Mouse (Mus musculus) CH12.LX (cell line): ENCODE data around the gene Nwd2. TPM values are rescaled to one million over a fixed set of nuclear protein-coding genes. Genes with fewer than 3 reads are reported as not detected.

Source experiments
- DNase-seq: peaks from one replicate; pipeline ENCODE4 v3.0.0-alpha.2; 2013; ENCODE audit errors: extremely low read depth
- H3K27ac ChIP-seq: 2 replicates; pipeline ENCODE4 v1.5.1; 2012; ENCODE audit warnings: low read depth, mild to moderate bottlenecking, control low read depth, moderate library complexity; ENCODE audit not compliant: insufficient read depth
- H3K27me3 ChIP-seq: replicated peaks from 2 replicates; pipeline ENCODE3; 2012; ENCODE audit warnings: inconsistent platforms
- H3K36me3 ChIP-seq, 2 experiments: replicated peaks in 1 of 2; 2 replicates each; pipeline versions ENCODE3 to v1.6.1; 2012; ENCODE audit warnings: inconsistent platforms in 1 of 2, low read length in 1 of 2, mild to moderate bottlenecking in 1 of 2, mixed read lengths in 1 of 2, moderate library complexity in 1 of 2; ENCODE audit not compliant: control insufficient read depth in 1 of 2, insufficient read depth in 1 of 2
- H3K4me1 ChIP-seq, 2 experiments: 2 replicates each; pipeline ENCODE4 v1.6.1; 2012; ENCODE audit warnings: inconsistent platforms in 1 of 2, moderate library complexity in 1 of 2; ENCODE audit not compliant: insufficient read depth in 2 of 2, control insufficient read depth in 1 of 2
- H3K4me2 ChIP-seq: 2 replicates; pipeline ENCODE4 v1.6.1; 2012; ENCODE audit warnings: low read depth, mild to moderate bottlenecking, control low read depth; ENCODE audit not compliant: poor library complexity, insufficient read depth, severe bottlenecking
- H3K4me3 ChIP-seq, 3 experiments: fragments of 150-350 bp in 1 of 3; sonication (generic) in 1 of 3; replicated peaks in 1 of 3; 2 replicates each; pipeline versions ENCODE3 to v1.5.1; 2011 to 2012; ENCODE audit warnings: low read depth in 2 of 3, low read length in 2 of 3, mild to moderate bottlenecking in 2 of 3, moderate library complexity in 2 of 3, control low read depth in 1 of 3, improper control_type of control experiment in 1 of 3, inconsistent platforms in 1 of 3, mixed read lengths in 1 of 3; ENCODE audit not compliant: poor library complexity in 1 of 3
- H3K79me2 ChIP-seq: replicated peaks from 2 replicates; pipeline ENCODE4 v1.6.1; 2012; ENCODE audit warnings: mild to moderate bottlenecking, moderate library complexity; ENCODE audit not compliant: control insufficient read depth, poor library complexity, insufficient read depth, severe bottlenecking; ENCODE audit errors: extremely low read depth
- H3K9ac ChIP-seq: 2 replicates; pipeline ENCODE4 v1.6.1; 2012; ENCODE audit warnings: low read depth, mild to moderate bottlenecking, control low read depth, moderate library complexity; ENCODE audit not compliant: insufficient read depth
- H3K9me3 ChIP-seq: replicated peaks from 2 replicates; pipeline ENCODE3; 2012; ENCODE audit warnings: low read length, inconsistent platforms, mixed read lengths
- BHLHE40 ChIP-seq: IDR thresholded peaks from 2 replicates; pipeline ENCODE4 v1.6.1; 2011; ENCODE audit warnings: mild to moderate bottlenecking, low read depth, low read length, improper control_type of control experiment
- CHD2 ChIP-seq: IDR thresholded peaks from 2 replicates; pipeline ENCODE4 v1.6.1; 2011; ENCODE audit warnings: low read length, improper control_type of control experiment
- CTCF ChIP-seq, 2 experiments: IDR thresholded peaks in 1 of 2; conservative IDR thresholded peaks in 1 of 2; 2 replicates each; pipeline ENCODE4 v1.5.1; 2011 to 2012; ENCODE audit warnings: low read depth in 2 of 2, low read length in 2 of 2, improper control_type of control experiment in 1 of 2, inconsistent platforms in 1 of 2, mild to moderate bottlenecking in 1 of 2, moderate library complexity in 1 of 2
- EP300 ChIP-seq: IDR thresholded peaks from 2 replicates; pipeline ENCODE4 v1.6.1; 2011; ENCODE audit warnings: low read length, improper control_type of control experiment
- HCFC1 ChIP-seq: IDR thresholded peaks from 2 replicates; pipeline ENCODE4 v1.6.1; 2012; ENCODE audit warnings: low read depth, mild to moderate bottlenecking, inconsistent platforms, low read length, improper control_type of control experiment
- IRF4 ChIP-seq: IDR thresholded peaks from 2 replicates; pipeline ENCODE4 v1.6.1; 2014; ENCODE audit warnings: low read depth, mild to moderate bottlenecking, inconsistent platforms, low read length, improper control_type of control experiment
- MAX ChIP-seq: IDR thresholded peaks from 2 replicates; pipeline ENCODE4 v1.6.1; 2011; ENCODE audit warnings: low read length, improper control_type of control experiment
- MEF2A ChIP-seq: IDR thresholded peaks from 2 replicates; pipeline ENCODE4 v1.6.1; 2014; ENCODE audit warnings: low read depth, mild to moderate bottlenecking, inconsistent platforms, low read length, improper control_type of control experiment, borderline replicate concordance
- MYC ChIP-seq: IDR thresholded peaks from 2 replicates; pipeline ENCODE4 v1.6.1; 2011; ENCODE audit warnings: low read depth, mild to moderate bottlenecking, improper control_type of control experiment, low read length
- SIN3A ChIP-seq: IDR thresholded peaks from 2 replicates; pipeline ENCODE4 v1.6.1; 2012; ENCODE audit warnings: low read length, improper control_type of control experiment, inconsistent platforms
- SMC3 ChIP-seq: IDR thresholded peaks from 2 replicates; pipeline ENCODE4 v1.6.1; 2011; ENCODE audit warnings: low read depth, low read length, improper control_type of control experiment
- TBP ChIP-seq: conservative IDR thresholded peaks from 2 replicates; pipeline ENCODE4 v1.6.1; 2011; ENCODE audit warnings: low read depth, low read length, improper control_type of control experiment
- TCF12 ChIP-seq: IDR thresholded peaks from 2 replicates; pipeline ENCODE4 v1.6.1; 2014; ENCODE audit warnings: low read depth, mild to moderate bottlenecking, inconsistent platforms, low read length, improper control_type of control experiment
- UBTF ChIP-seq: IDR thresholded peaks from 2 replicates; pipeline ENCODE4 v1.6.1; 2012; ENCODE audit warnings: low read depth, mild to moderate bottlenecking, inconsistent platforms, low read length, improper control_type of control experiment, moderate library complexity
- USF2 ChIP-seq: conservative IDR thresholded peaks from 2 replicates; pipeline ENCODE4 v1.6.1; 2011; ENCODE audit warnings: low read depth, low read length, improper control_type of control experiment
- ZKSCAN1 ChIP-seq: IDR thresholded peaks from 2 replicates; pipeline ENCODE4 v1.6.1; 2012; ENCODE audit warnings: low read depth, inconsistent platforms, low read length, improper control_type of control experiment, borderline replicate concordance
- dilution Hi-C: fragments of 300-500 bp; cut with MboI; formaldehyde crosslinking; loops from 2 replicates; pipeline ENCODE4 v1.14.3; 2020; ENCODE audit warnings: low sequenced_read_pairs; ENCODE audit not compliant: extremely low pct_unique_long_range_greater_than_20kb, extremely low pct_ligation_motif_present
- in situ Hi-C: fragments of 300-500 bp; cut with MboI; formaldehyde crosslinking; loops from 3 replicates; pipeline ENCODE4 v1.14.3; 2019; ENCODE audit warnings: low sequenced_read_pairs, low pct_ligation_motif_present, low pct_unique_long_range_greater_than_20kb, mixed read lengths
- polyA plus RNA-seq: library from polyadenylated mRNA; unstranded; fragments of >175 nt; gene quantifications from 2 replicates; pipeline ENCODE4 v1.2.1, GENCODE M21; 2012; ENCODE audit warnings: low read depth; ENCODE audit not compliant: insufficient read length
- total RNA-seq, 2 experiments: library from RNA; depleted of rRNA; stranded (reverse); fragments of 300-350 nt in 1 of 2; fragments of >200 nt in 1 of 2; gene quantifications; 2 replicates each; pipeline ENCODE4 v1.2.3; 2012 to 2014

Nwd2 gene
- total and polyA plus RNA-seq, 3 experiments = not detected

- Histone ChIP-seq H3K9ac (no peak overlapping the region), H3K36me3 (no peaks in the 10 kb centered on the region), H3K4me2 (no peak overlapping the region), H3K4me1 (no peaks in the 10 kb centered on the region), H3K79me2 (no peaks in the 10 kb centered on the region), H3K9me3 (peaks cover 6% of the 10 kb centered on the region), H3K27me3 (no peaks in the 10 kb centered on the region), H3K27ac (no peak overlapping the region), H3K4me3 (no peak overlapping the region)
- in situ Hi-C loops (no loop called here), dilution Hi-C loops (no loop called here)
- TF ChIP-seq ZKSCAN1 (no peak), UBTF (no peak), MAX (no peak), BHLHE40 (no peak), SMC3 (no peak), HCFC1 (no peak), MEF2A (no peak), TCF12 (no peak), MYC (no peak), USF2 (no peak)
- no peak for DNase-seq
Observed at GRCm38 (mm10) chr5:63847080-63847479, 198.2 kb downstream of the Nwd2 start.

- TF ChIP-seq CTCF (conservative IDR thresholded peaks at IDR 0.05 in 1 of 2, IDR thresholded peaks at IDR 0.05 in 1 of 2; ENCODE audit: low read depth in 2 of 2, low read length in 2 of 2) = no peak
- TF ChIP-seq TBP = no peak
- TF ChIP-seq SIN3A = no peak
- TF ChIP-seq CHD2 = no peak
- TF ChIP-seq, all 38 proteins: peak for 0
- no peaks in the 10 kb centered on the region for H3K4me1 ChIP-seq
- peaks cover 6% of the 10 kb centered on the region for H3K9me3 ChIP-seq
- no peaks in the 10 kb centered on the region for H3K36me3 ChIP-seq
- in situ Hi-C loops (no loop called here), dilution Hi-C loops (no loop called here)
- DNase-seq = no peak
- no peak overlapping the region for H3K9ac ChIP-seq
- H3K79me2 ChIP-seq = no peaks in the 10 kb centered on the region
- no peaks in the 10 kb centered on the region for H3K27me3 ChIP-seq
- no peak overlapping the region for H3K4me2 ChIP-seq
- no peak overlapping the region for H3K4me3 ChIP-seq
- H3K27ac ChIP-seq = no peak overlapping the region
Observed at GRCm38 (mm10) chr5:63847541-63848226, 198.8 kb downstream of the Nwd2 start.

- no peak overlapping the region for H3K27ac ChIP-seq
- no peaks in the 10 kb centered on the region for H3K36me3 ChIP-seq
- H3K4me2 ChIP-seq = no peak overlapping the region
- peaks cover 0 to 3% of the 10 kb centered on the region in 2 experiments; a peak in 1 of 4 replicates for H3K4me1 ChIP-seq
- 0 out of 2 replicates have a peak, but pooled peaks have one; percentile 12 for TF ChIP-seq IRF4
- TF ChIP-seq USF2 = no peak
- 0 out of 2 replicates have a peak, but pooled peaks have one; percentile 17 for TF ChIP-seq EP300
- TF ChIP-seq, all 38 proteins: peak for 2
- H3K9me3 ChIP-seq = no peaks in the 10 kb centered on the region
- H3K27me3 ChIP-seq = no peaks in the 10 kb centered on the region
- no peak overlapping the region for H3K4me3 ChIP-seq
- no peaks in the 10 kb centered on the region for H3K79me2 ChIP-seq
- dilution Hi-C loops = no loop called here
- no peak overlapping the region for H3K9ac ChIP-seq
- in situ Hi-C loops = no loop called here
- DNase-seq = no peak
Observed at GRCm38 (mm10) chr5:63858901-63859300, 210.0 kb downstream of the Nwd2 start.
